Mouse (Mus musculus): ENCODE data around the gene Dusp1.

DNA sequence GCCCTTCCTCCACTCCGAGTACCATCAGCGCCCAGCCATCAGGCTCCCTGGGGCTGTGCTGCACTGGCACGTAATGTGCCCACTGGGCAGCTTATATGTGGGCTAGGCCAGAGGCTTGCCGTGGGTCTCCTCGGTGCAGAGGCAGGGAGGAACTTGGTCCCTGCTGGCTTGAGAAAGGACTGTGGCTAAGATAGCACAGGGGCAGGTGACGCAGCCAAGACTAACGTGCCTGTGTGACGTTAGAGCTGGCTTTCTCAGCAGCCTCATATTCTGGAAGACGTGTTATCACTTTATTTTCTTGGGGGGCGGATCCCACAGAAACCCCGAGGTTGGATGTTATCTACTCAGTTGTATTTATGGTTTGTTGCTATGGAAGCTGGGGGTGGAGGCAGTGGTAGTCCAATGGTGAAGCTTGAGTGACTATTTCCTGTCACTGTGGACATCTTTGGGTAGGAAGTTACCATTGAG lies 8.8 kb upstream of the Dusp1 start:
- TF ChIP-seq POLR2A (IDR thresholded peaks at IDR 0.05; ENCODE audit: low read depth, low read length) = no peak
- no peak for TF ChIP-seq CTCF (IDR thresholded peaks at IDR 0.05; ENCODE audit: extremely low read depth, insufficient read length, insufficient replicate concordance, low read depth, low read length)

Measured in small intestine, adult 2 months (tissue).